Mouse (Mus musculus) heart, embryonic 15.5 days (tissue): ENCODE results near the gene Slc22a15. TPM values are rescaled to one million over a fixed set of nuclear protein-coding genes. Genes with fewer than 3 reads are reported as not detected.

Experiments used
- ATAC-seq: fragments of 200-750 bp; cut with Nextera tagmentation; replicated peaks from 2 replicates; pipeline ENCODE4 v1.8.0; 2017; ENCODE audit warnings: low read depth, moderate TSS enrichment; ENCODE audit not compliant: insufficient number of reproducible peaks, insufficient read depth, low FRiP score
- H3K27ac ChIP-seq: fragments of 300-500 bp; sonication (generic); 2 replicates; pipeline ENCODE4 v1.5.1; 2015; ENCODE audit warnings: mild to moderate bottlenecking, inconsistent platforms
- H3K27me3 ChIP-seq: fragments of 300-500 bp; sonication (generic); 2 replicates; pipeline ENCODE4 v1.6.1; 2015; ENCODE audit warnings: inconsistent platforms
- H3K36me3 ChIP-seq: fragments of 300-500 bp; sonication (generic); 2 replicates; pipeline ENCODE4 v1.6.1; 2015; ENCODE audit warnings: mild to moderate bottlenecking, inconsistent platforms
- H3K4me1 ChIP-seq: fragments of 300-500 bp; sonication (generic); replicated peaks from 2 replicates; pipeline ENCODE4 v1.6.1; 2015; ENCODE audit warnings: inconsistent platforms
- H3K4me2 ChIP-seq: fragments of 300-500 bp; sonication (generic); 2 replicates; pipeline ENCODE4 v1.6.1; 2015; ENCODE audit warnings: inconsistent platforms, mild to moderate bottlenecking, moderate library complexity
- H3K4me3 ChIP-seq: fragments of 300-500 bp; sonication (generic); 2 replicates; pipeline ENCODE4 v1.5.1; 2015; ENCODE audit warnings: mild to moderate bottlenecking, inconsistent platforms
- H3K9ac ChIP-seq: fragments of 300-500 bp; sonication (generic); 2 replicates; pipeline ENCODE4 v1.6.1; 2015; ENCODE audit warnings: mild to moderate bottlenecking, inconsistent platforms
- H3K9me3 ChIP-seq: fragments of 300-500 bp; sonication (generic); replicated peaks from 2 replicates; pipeline ENCODE4 v1.6.1; 2016; ENCODE audit warnings: inconsistent platforms
- WGBS: fragments of 180-500 bp; shearing (Covaris S2); methylation state at CpG from one replicate; pipeline ENCODE4 v1.1.7; 2015; ENCODE audit warnings: mixed read lengths; 5-methylcytosine and 5-hydroxymethylcytosine counted together
- polyA plus RNA-seq: library from polyadenylated mRNA; unstranded; fragments of >200 nt; fragmentation: Nextera tagmentation; extraction: Ambion mirVana; gene quantifications from 2 replicates; pipeline ENCODE4 v1.2.1, GENCODE M21; 2015

The Slc22a15 gene
- polyA plus RNA-seq, 1 experiment from 2014 or later: 4.1 TPM

- 48% methylated on average over 4 of the region's 4 CpGs for WGBS
- no peak overlapping the region for H3K4me2 ChIP-seq
- 0 out of 2 replicates have a peak, but pooled peaks have one; percentile 31 for ATAC-seq
- no peaks in the 10 kb centered on the region; the same call in 1 of the 2 replicates for H3K4me1 ChIP-seq
- no peaks in the 10 kb centered on the region for H3K36me3 ChIP-seq
- no peaks in the 10 kb centered on the region for H3K9me3 ChIP-seq
- no peak overlapping the region for H3K9ac ChIP-seq
- no peak overlapping the region for H3K27ac ChIP-seq
- H3K27me3 ChIP-seq: no peaks in the 10 kb centered on the region
- no peak overlapping the region for H3K4me3 ChIP-seq
Observed at GRCm38 (mm10) chr3:101885041-101885440, 39.2 kb downstream of the Slc22a15 start.

- no peak overlapping the region for H3K4me2 ChIP-seq
- 56% methylated on average over 3 of the region's 3 CpGs for WGBS
- no peak overlapping the region for H3K27ac ChIP-seq
- H3K36me3 ChIP-seq: peaks cover 5% of the 10 kb centered on the region; the same call in 1 of the 2 replicates
- H3K27me3 ChIP-seq: no peaks in the 10 kb centered on the region
- no peaks in the 10 kb centered on the region; the same call in 1 of the 2 replicates for H3K4me1 ChIP-seq
- H3K9me3 ChIP-seq: no peaks in the 10 kb centered on the region
- H3K9ac ChIP-seq: no peak overlapping the region
- no peak overlapping the region for H3K4me3 ChIP-seq
- no peak for ATAC-seq
Observed at GRCm38 (mm10) chr3:101883902-101884301, 40.4 kb downstream of the Slc22a15 start.

GRCm38 (mm10) chr3:101881721-101882120, 42.5 kb downstream of the Slc22a15 start:
- no peak for ATAC-seq
- peaks cover 9% of the 10 kb centered on the region; the same call in 1 of the 2 replicates for H3K36me3 ChIP-seq
- no peaks in the 10 kb centered on the region for H3K9me3 ChIP-seq
- H3K4me1 ChIP-seq: peaks cover 3% of the 10 kb centered on the region
- WGBS: 69% methylated on average over 9 of the region's 9 CpGs
- H3K27me3 ChIP-seq: no peaks in the 10 kb centered on the region
- no peak overlapping the region for H3K4me3 ChIP-seq
- no peak overlapping the region for H3K4me2 ChIP-seq
- no peak overlapping the region for H3K9ac ChIP-seq
- no peak overlapping the region for H3K27ac ChIP-seq

GRCm38 (mm10) chr3:101880818-101881217, 43.4 kb downstream of the Slc22a15 start:
- 68% methylated on average over 6 of the region's 6 CpGs for WGBS
- Histone ChIP-seq H3K9ac (no peak overlapping the region), H3K4me2 (no peak overlapping the region), H3K36me3 (peaks cover 9% of the 10 kb centered on the region; the same call in 1 of the 2 replicates), H3K27ac (no peak overlapping the region), H3K27me3 (no peaks in the 10 kb centered on the region), H3K4me1 (peaks cover 8% of the 10 kb centered on the region), H3K9me3 (no peaks in the 10 kb centered on the region), H3K4me3 (no peak overlapping the region)
- no peak for ATAC-seq

DNA sequence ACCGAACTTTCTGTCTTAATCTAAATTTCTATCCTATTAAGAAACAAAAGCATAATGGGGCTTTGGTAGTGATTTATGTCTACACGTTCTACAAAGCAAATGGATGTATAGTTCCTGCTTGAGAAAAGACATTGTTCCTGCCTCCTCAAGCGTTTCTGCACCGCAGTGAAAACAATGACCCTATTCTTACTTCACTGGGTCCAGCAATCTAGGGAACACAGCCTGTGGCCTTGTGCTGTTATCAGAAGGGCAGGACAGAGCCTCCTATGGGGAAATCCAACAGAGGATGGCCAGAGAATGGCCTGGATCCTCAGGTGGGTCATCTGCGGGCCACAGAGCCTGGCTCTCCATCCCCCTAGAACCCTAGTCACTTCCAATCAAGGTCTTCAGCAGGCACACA, 46.1 kb downstream of the Slc22a15 start:
- 81% methylated on average over 5 of the region's 5 CpGs for WGBS

DNA sequence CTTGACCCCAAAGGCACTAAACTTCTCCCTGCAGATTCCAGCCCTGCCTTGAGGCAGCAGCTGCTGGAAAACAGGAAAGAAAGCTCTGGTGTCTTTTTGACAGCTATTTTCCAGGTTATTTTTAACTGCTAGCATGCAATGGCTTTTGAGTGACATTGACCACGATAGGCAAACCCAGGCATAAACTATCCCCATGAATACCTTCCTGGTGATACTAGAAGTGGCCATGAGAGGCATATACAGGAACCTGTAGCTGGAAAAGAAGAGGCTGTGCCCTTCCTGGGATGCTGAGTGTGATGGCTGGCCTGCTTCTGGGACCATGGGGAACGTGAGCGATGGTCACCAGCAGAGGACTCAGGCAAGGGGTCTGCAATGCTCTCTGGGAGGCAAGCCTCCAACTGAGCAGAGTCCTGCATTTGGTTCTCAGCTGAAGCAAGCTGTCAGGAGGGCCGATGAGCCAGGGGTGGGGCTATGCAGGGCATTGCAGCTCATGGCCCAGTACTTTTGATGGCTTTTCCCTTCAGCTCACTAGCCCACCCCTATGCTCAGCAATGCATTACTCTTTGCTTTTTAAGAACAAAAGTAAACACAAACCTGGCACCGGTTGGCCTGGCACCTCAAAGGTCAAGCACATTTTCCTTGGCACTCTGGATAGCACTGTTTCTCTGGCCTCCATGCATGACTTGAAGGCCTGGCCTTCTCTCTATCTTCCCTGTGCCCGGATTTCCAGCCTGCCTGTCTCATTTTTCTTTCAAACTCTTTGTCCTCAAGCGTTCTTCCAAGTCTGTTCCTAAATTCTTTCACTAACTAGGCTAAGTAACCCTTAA, 47.6 kb downstream of the Slc22a15 start:
- peaks cover 8% of the 10 kb centered on the region for H3K4me1 ChIP-seq
- H3K4me3 ChIP-seq: no peak overlapping the region
- ATAC-seq: no peak
- peak overlapping the region; percentile 77 for H3K27ac ChIP-seq
- H3K4me2 ChIP-seq: no peak overlapping the region
- no peaks in the 10 kb centered on the region for H3K27me3 ChIP-seq
- no peak overlapping the region for H3K9ac ChIP-seq
- WGBS: 58% methylated on average over 7 of the region's 7 CpGs
- H3K9me3 ChIP-seq: no peaks in the 10 kb centered on the region
- H3K36me3 ChIP-seq: peaks cover 9% of the 10 kb centered on the region; the same call in 1 of the 2 replicates

More for the DNA sequence above, 46.1 kb downstream of the Slc22a15 start:
- no peak overlapping the region for H3K4me2 ChIP-seq
- no peak overlapping the region for H3K9ac ChIP-seq
- peaks cover 8% of the 10 kb centered on the region for H3K4me1 ChIP-seq
- no peak overlapping the region for H3K27ac ChIP-seq
- H3K9me3 ChIP-seq: no peaks in the 10 kb centered on the region
- H3K36me3 ChIP-seq: peaks cover 9% of the 10 kb centered on the region; the same call in 1 of the 2 replicates
- no peak for ATAC-seq
- H3K27me3 ChIP-seq: no peaks in the 10 kb centered on the region
- H3K4me3 ChIP-seq: no peak overlapping the region

DNA sequence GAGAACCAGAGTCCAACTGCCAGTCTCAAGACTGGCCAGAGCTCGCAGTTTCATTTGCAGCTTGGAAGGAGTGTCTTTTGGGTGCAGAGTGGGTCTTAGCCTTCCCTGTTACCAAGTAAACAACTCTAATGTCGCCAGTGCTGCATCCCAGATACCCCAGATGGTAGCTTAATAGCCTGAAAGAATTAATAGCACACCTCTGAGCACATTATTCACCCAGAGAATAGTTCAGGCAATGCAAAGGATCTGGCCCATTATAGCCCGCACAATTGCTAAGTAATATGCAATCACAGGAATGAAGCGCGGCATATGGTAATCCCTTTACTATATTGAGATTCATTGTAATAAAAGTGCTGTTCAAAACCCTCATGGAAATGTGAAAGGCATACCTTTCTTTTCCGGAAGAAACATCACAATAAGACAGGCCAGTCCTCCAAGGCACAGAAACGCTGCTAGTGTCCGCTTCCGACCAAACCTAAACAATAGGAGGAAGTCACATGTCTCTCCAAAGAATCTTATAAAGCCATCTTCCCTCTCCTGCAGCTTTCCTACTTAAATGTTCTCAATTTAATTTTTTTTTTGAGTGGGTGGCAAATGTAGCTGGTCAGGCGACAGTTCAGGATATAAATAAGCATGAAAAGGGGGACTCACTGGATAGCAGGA, 48.9 kb downstream of the Slc22a15 start:
- H3K9ac ChIP-seq: no peak overlapping the region
- H3K4me3 ChIP-seq: no peak overlapping the region
- peaks cover 9% of the 10 kb centered on the region; the same call in 1 of the 2 replicates for H3K36me3 ChIP-seq
- no peaks in the 10 kb centered on the region for H3K27me3 ChIP-seq
- peak overlapping the region; percentile 77 for H3K27ac ChIP-seq
- H3K4me2 ChIP-seq: no peak overlapping the region
- peaks cover 8% of the 10 kb centered on the region for H3K4me1 ChIP-seq
- ATAC-seq: no peak
- 76% methylated on average over 10 of the region's 10 CpGs for whole genome bisulfite sequencing
- no peaks in the 10 kb centered on the region for H3K9me3 ChIP-seq

DNA sequence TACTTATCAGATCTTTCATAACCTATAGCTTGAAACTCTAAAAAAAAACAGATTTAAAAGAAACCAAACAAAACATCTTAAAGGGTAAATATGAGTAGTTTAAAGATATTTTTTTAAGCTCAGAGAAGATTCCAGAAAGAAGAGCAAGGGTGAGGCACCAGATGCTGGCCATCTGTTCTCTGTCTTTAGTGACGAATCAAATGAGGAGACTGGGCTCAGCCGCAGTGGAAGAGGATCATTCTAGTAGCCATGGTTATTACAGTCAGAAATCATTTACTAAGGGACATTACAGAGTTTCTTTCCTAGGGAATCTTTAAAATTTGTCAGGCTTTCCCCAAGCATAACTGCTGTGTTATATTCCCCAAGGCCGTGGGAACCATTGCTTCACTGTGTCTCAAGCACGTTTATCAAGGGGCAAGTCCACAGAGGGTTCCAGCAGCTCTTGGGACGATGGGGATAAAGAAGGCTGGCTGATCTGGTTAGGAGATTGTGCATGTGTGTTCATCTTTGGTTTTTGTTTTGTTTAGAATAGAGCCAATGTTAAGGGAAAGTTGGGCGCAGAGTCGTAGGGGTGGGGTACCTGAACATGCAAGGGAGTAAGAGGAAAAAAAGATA, 51.1 kb downstream of the Slc22a15 start:
- Histone ChIP-seq H3K27me3 (no peaks in the 10 kb centered on the region), H3K9ac (no peak overlapping the region), H3K36me3 (0 out of 2 replicates have a peak, but pooled peaks cover 4% of the 10 kb centered on the region), H3K4me2 (no peak overlapping the region), H3K27ac (no peak overlapping the region), H3K4me1 (peaks cover 8% of the 10 kb centered on the region), H3K4me3 (no peak overlapping the region), H3K9me3 (no peaks in the 10 kb centered on the region)
- 80% methylated on average over 7 of the region's 7 CpGs for WGBS
- ATAC-seq: no peak

DNA sequence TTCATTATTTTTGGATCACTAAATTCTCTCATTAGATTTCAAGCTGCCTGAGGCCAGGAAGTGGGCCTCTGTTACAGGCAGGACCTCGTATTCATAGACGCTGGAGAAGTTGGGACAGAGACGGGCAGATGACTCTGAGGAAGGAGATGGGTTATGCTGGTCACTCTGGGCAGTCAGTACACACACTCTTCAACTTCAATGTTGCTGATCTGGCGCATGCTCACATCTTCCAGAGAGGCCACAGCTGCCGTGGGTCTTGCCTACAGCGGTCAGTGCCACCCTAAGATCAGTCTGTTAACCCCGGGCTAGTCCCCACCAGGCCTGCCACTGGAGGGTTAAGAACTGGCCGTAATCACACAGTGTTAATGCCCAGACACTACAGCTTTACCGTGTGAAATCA, 52.3 kb downstream of the Slc22a15 start:
- WGBS: 84% methylated on average over 9 of the region's 9 CpGs
- no peak for ATAC-seq
- no peaks in the 10 kb centered on the region for H3K27me3 ChIP-seq

GRCm38 (mm10) chr3:101867001-101867421, 57.2 kb downstream of the Slc22a15 start:
- Histone ChIP-seq H3K9me3 (no peaks in the 10 kb centered on the region), H3K36me3 (peaks cover 7% of the 10 kb centered on the region; the same call in 1 of the 2 replicates), H3K4me2 (no peak overlapping the region), H3K27ac (no peak overlapping the region), H3K27me3 (no peaks in the 10 kb centered on the region), H3K4me3 (no peak overlapping the region), H3K4me1 (no peaks in the 10 kb centered on the region), H3K9ac (no peak overlapping the region)
- WGBS: 70% methylated on average over 4 of the region's 4 CpGs
- no peak for ATAC-seq

More for the DNA sequence above, 52.3 kb downstream of the Slc22a15 start:
- Histone ChIP-seq H3K4me3 (no peak overlapping the region), H3K27ac (no peak overlapping the region), H3K9me3 (no peaks in the 10 kb centered on the region), H3K4me1 (peaks cover 8% of the 10 kb centered on the region), H3K36me3 (no peaks in the 10 kb centered on the region), H3K4me2 (no peak overlapping the region), H3K9ac (no peak overlapping the region)

DNA sequence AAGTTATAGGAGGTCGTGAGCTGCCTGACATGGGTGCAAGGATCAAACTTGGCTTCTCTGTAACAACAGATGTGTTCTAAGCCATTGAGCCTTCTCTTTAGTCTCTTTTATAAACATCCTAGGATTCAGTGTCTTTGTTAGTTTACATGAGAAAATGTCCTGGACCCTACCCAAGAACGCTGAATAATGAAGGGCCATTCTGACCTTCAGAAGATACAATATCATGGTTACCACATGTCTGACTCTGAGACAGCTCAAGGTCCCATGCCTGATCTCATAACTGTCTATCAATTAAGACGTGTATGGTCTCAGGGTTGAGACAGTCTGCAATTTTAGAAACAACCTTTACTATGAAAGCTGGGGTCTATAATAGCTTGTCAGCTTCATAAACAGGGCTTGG, 62.4 kb downstream of the Slc22a15 start:
- Histone ChIP-seq H3K27ac (no peak overlapping the region), H3K4me3 (no peak overlapping the region), H3K9ac (no peak overlapping the region), H3K4me2 (no peak overlapping the region), H3K4me1 (no peaks in the 10 kb centered on the region), H3K9me3 (no peaks in the 10 kb centered on the region), H3K27me3 (no peaks in the 10 kb centered on the region), H3K36me3 (peaks cover 17% of the 10 kb centered on the region)
- ATAC-seq: no peak
- WGBS: 68% methylated on average over 3 of the region's 3 CpGs
